Mouse (Mus musculus): ENCODE results near the gene Aloxe3. TPM values are rescaled to one million over a fixed set of nuclear protein-coding genes. Genes with fewer than 3 reads are reported as not detected.

The Aloxe3 gene
- 35.1 and 49.7 TPM in 2 replicates for polyA plus RNA-seq (2012; rRNA removed)

GRCm38 (mm10) chr11:69125852-69125918 is at the start of gene Aloxe3:
Aloxe3 (plus strand) TSS chr11:69125896.

DNA sequence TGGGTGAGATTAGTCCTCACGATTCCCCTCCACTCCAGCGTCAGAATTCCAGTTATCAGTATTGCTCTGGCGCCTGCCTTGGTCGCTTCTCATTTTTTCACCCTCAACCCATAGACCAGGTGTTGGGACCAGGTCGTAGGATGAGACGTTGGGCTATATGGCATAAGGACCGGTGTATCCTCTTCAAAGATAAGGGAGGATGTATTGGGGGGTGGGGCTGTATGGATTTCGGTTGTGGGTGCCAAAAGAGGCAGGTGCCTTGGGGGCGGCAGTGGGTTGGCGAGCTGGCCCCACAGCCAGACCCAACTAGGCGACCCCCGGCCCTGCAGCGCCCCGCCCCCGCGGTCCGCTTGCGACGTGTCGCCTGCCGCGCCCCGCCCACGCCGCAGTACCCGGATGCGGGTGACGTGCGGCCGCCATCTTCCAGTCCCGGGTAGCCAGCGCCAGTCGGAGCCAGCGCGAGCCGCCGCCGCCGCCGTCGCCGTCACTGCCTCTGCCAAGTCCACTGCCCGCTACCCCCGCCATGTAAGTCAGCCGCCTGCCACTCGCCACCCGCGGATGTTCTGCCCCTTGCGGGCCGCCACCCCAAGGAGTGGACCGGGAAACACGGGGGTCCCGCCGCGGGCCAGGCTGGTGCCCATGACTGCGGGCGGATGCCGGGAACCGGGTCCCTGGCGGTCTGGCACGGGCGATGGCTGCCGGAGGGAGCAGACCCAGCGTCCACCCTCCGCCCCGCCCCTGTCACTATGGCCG is 37.4 kb upstream of the Aloxe3 start, which contains the start of gene Vamp2:
TSS of gene Vamp2 (plus strand) at position 388 of the 753 bp plus-strand sequence.

GRCm38 (mm10) chr11:69094697-69095429 is 30.8 kb upstream of the Aloxe3 start, which contains the start of gene Per1:
Per1 (plus strand) TSS chr11:69095217.

GRCm38 (mm10) chr11:69120221-69121000 is 5.3 kb upstream of the Aloxe3 start, which contains the start of gene Hes7:
Hes7 (plus strand) TSS chr11:69120404.

DNA sequence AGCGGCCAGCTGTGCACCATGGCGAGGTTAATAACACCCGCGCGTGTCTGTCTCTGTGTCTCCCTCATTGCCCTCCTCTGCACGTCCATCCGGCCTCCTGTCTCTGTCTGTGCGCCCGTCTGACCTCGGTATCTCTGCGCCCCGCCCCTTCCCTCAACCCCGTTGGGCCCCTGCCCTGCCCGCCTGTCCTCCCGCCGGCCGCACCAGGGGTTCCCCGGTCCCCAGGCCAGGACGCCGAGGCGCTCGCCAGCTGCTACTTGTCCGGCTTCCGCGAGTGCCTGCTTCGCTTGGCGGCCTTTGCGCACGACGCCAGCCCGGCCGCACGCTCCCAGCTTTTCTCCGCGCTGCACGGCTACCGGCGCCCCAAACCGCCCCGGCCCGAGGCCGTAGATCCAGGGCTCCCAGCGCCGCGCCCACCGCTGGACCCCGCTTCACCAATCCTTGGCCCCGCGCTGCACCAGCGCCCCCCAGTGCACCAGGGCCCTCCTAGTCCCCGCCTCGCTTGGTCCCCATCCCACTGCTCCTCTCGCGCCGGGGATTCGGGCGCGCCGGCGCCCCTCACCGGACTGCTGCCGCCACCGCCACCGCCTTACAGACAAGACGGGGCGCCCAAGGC is 3.3 kb upstream of the Aloxe3 start, which contains the start of gene 9130213A22Rik:
TSS of gene 9130213A22Rik (minus strand) at position 254 of the 616 bp plus-strand sequence.

GRCm38 (mm10) chr11:69156800-69157199 is 31.1 kb downstream of the Aloxe3 start, which contains the start of gene Alox12b:
Alox12b (plus strand) TSS chr11:69156989.

GRCm38 (mm10) chr11:69197743-69198142 is 72.0 kb downstream of the Aloxe3 start, which contains the start of gene Alox8:
Alox8 (minus strand) TSS chr11:69197843.

Other genes with a start within 250 kb of the Aloxe3 start
- 0.70 and 0.84 TPM in 2 replicates for gene Rnf222, start 237.3 kb upstream of the Aloxe3 start, polyA plus RNA-seq (2012; rRNA removed)
- 175 and 211 TPM in 2 replicates for gene Rpl26, start 224.3 kb upstream of the Aloxe3 start, polyA plus RNA-seq (2012; rRNA removed)
- not detected in 2 replicates for gene Odf4, start 198.8 kb upstream of the Aloxe3 start, polyA plus RNA-seq (2012; rRNA removed)
- 24.5 and 26.3 TPM in 2 replicates for gene Arhgef15, start 168.4 kb upstream of the Aloxe3 start, polyA plus RNA-seq (2012; rRNA removed)
- 27.1 and 32.6 TPM in 2 replicates for gene Slc25a35, start 157.8 kb upstream of the Aloxe3 start, polyA plus RNA-seq (2012; rRNA removed)
- gene Rangrf, start 150.7 kb upstream of the Aloxe3 start, polyA plus RNA-seq (2012; rRNA removed) = 17.9 and 21.9 TPM in 2 replicates
- 3.1 and 4.6 TPM in 2 replicates for gene Pfas, start 117.4 kb upstream of the Aloxe3 start, polyA plus RNA-seq (2012; rRNA removed)
- gene Ctc1, start 110.0 kb upstream of the Aloxe3 start, polyA plus RNA-seq (2012; rRNA removed) = 12.6 and 16.5 TPM in 2 replicates
- gene Aurkb, start 80.2 kb upstream of the Aloxe3 start, polyA plus RNA-seq (2012; rRNA removed) = 16.9 and 18.1 TPM in 2 replicates
- gene Borcs6, start 66.2 kb upstream of the Aloxe3 start, polyA plus RNA-seq (2012; rRNA removed) = 10.7 and 19.3 TPM in 2 replicates
- 15.9 and 17.7 TPM in 2 replicates for gene Tmem107, start 55.1 kb upstream of the Aloxe3 start, polyA plus RNA-seq (2012; rRNA removed)
- gene Vamp2, start 37.4 kb upstream of the Aloxe3 start, polyA plus RNA-seq (2012; rRNA removed) = 78.1 and 119 TPM in 2 replicates
- 9.6 and 9.8 TPM in 2 replicates for gene Per1, start 30.7 kb upstream of the Aloxe3 start, polyA plus RNA-seq (2012; rRNA removed)
- 1.00 and 1.9 TPM in 2 replicates for gene Hes7, start 5.5 kb upstream of the Aloxe3 start, polyA plus RNA-seq (2012; rRNA removed)
- gene 9130213A22Rik, start 3.3 kb upstream of the Aloxe3 start, polyA plus RNA-seq (2012; rRNA removed) = 0.53 and 0.80 TPM in 2 replicates
- 27.0 and 30.6 TPM in 2 replicates for gene Alox12b, start 31.1 kb downstream of the Aloxe3 start, polyA plus RNA-seq (2012; rRNA removed)
- 0.18 TPM in 1 of 2 replicates, not detected in the other for gene Alox8, start 71.9 kb downstream of the Aloxe3 start, polyA plus RNA-seq (2012; rRNA removed)
- 0.02 TPM in 1 of 2 replicates, not detected in the other for gene Gucy2e, start 111.1 kb downstream of the Aloxe3 start, polyA plus RNA-seq (2012; rRNA removed)
- 2.4 and 2.7 TPM in 2 replicates for gene Cntrob, start 197.9 kb downstream of the Aloxe3 start, polyA plus RNA-seq (2012; rRNA removed)
- gene Trappc1, start 198.1 kb downstream of the Aloxe3 start, polyA plus RNA-seq (2012; rRNA removed) = 11.5 and 14.4 TPM in 2 replicates
- gene Kcnab3, start 200.4 kb downstream of the Aloxe3 start, polyA plus RNA-seq (2012; rRNA removed) = 0.76 and 1.3 TPM in 2 replicates
- 1.6 and 12.4 TPM in 2 replicates for gene Rnf227, start 214.6 kb downstream of the Aloxe3 start, polyA plus RNA-seq (2012; rRNA removed)
- gene Chd3, start 243.5 kb downstream of the Aloxe3 start, polyA plus RNA-seq (2012; rRNA removed) = 44.4 and 47.6 TPM in 2 replicates